Comparison of ENCODE assay signal across 11 mouse cellular contexts in genomic region chr9:83664951-83665350, GRCm38 (mm10).
DNase-seq lines count a peak whose midpoint lies in the region; ATAC-seq and TF ChIP-seq lines count a peak whose summit lies in the region.
"Had no signal": no experiment of that assay in that cellular context is flagged by ENCODE, and none has a peak within 500 bp of the region (broad histone marks: within the 10 kb centered on the region; RNA-seq: fewer than 3 reads in every experiment).

No protein-coding gene starts in this region.

- H3K4me2 ChIP-seq in embryonic facial prominence, embryonic 15.5 days (replicated peaks): peak overlapping the region; percentile 58
- peak overlapping the region; percentile 62 for H3K4me2 ChIP-seq in hindbrain, embryonic 16.5 days (ENCODE audit: low read length)
- H3K4me2 ChIP-seq in midbrain, postnatal 0 days (ENCODE audit: low read depth, low read length, poor library complexity, severe bottlenecking): peak overlapping the region; percentile 59

- H3K36me3 ChIP-seq in embryonic facial prominence, embryonic 15.5 days: no peaks in the 10 kb centered on the region
- no peaks in the 10 kb centered on the region for H3K36me3 ChIP-seq in hindbrain, embryonic 16.5 days (ENCODE audit: control insufficient read depth, insufficient read depth, low read length)
- H3K36me3 ChIP-seq in midbrain, postnatal 0 days (ENCODE audit: insufficient read depth, low read length): no peaks in the 10 kb centered on the region
- H3K36me3 ChIP-seq: G1E had no signal

- peaks cover 6% of the 10 kb centered on the region; the same call in 1 of the 2 replicates for H3K4me1 ChIP-seq in embryonic facial prominence, embryonic 15.5 days
- H3K4me1 ChIP-seq in hindbrain, embryonic 16.5 days (ENCODE audit: control insufficient read depth, insufficient read depth, low read depth, low read length): no peaks in the 10 kb centered on the region; the same call in 1 of the 2 replicates
- peaks cover 8% of the 10 kb centered on the region; the same call in 1 of the 2 replicates for H3K4me1 ChIP-seq in midbrain, postnatal 0 days (ENCODE audit: insufficient read depth, low read length)
- H3K4me1 ChIP-seq: megakaryocyte, embryonic 14.5 days had no signal

- H3K9me3 ChIP-seq in embryonic facial prominence, embryonic 15.5 days (replicated peaks): no peaks in the 10 kb centered on the region
- H3K9me3 ChIP-seq in hindbrain, embryonic 16.5 days (ENCODE audit: control insufficient read depth, low read length): no peaks in the 10 kb centered on the region
- H3K9me3 ChIP-seq in midbrain, postnatal 0 days (ENCODE audit: low read length): no peaks in the 10 kb centered on the region
- H3K9me3 ChIP-seq: G1E had no signal

- DNase-seq in layer of hippocampus, adult 2 months (ENCODE audit: low spot score in 2 of 2): no peak
- DNase-seq in layer of hippocampus, adult 9-11 months: no peak
- DNase-seq in midbrain, postnatal 0 days (ENCODE audit: low spot score): peak; percentile 11
- no peak for DNase-seq in adrenal gland, adult 8-10 months
- DNase-seq in urinary bladder, postnatal 4 days (ENCODE audit: low spot score in 2 of 2): no peak
- no peak for DNase-seq in kidney, adult 8-10 months
- DNase-seq: kidney, postnatal 25 days had no signal

- no peak for ATAC-seq in embryonic facial prominence, embryonic 15.5 days (ENCODE audit: insufficient number of reproducible peaks, low FRiP score, low TSS enrichment, low read depth)
- peak; percentile 31; the same call in 1 of the 2 replicates for ATAC-seq in hindbrain, embryonic 16.5 days
- peak; percentile 62 for ATAC-seq in midbrain, postnatal 0 days (ENCODE audit: low FRiP score)

- whole genome bisulfite sequencing in embryonic facial prominence, embryonic 15.5 days: 21% methylated on average over 8 of the region's 8 CpGs
- 40% methylated on average over 8 of the region's 8 CpGs for WGBS in hindbrain, embryonic 16.5 days
- WGBS in midbrain, postnatal 0 days: 9% methylated on average over 8 of the region's 8 CpGs

- peak overlapping the region; percentile 40; the same call in 1 of the 2 replicates for H3K4me3 ChIP-seq in layer of hippocampus, adult 2 months
- H3K4me3 ChIP-seq in embryonic facial prominence, embryonic 15.5 days (replicated peaks): peak overlapping the region; percentile 40
- H3K4me3 ChIP-seq in hindbrain, embryonic 16.5 days (ENCODE audit: low read length): peak overlapping the region; percentile 37
- peak overlapping the region; percentile 37 for H3K4me3 ChIP-seq in midbrain, postnatal 0 days (ENCODE audit: low read depth, low read length)

- peak overlapping the region; percentile 59; the same call in 1 of the 2 replicates for H3K27ac ChIP-seq in layer of hippocampus, adult 2 months
- H3K27ac ChIP-seq in embryonic facial prominence, embryonic 15.5 days (replicated peaks): no peak overlapping the region
- H3K27ac ChIP-seq in hindbrain, embryonic 16.5 days (ENCODE audit: low read depth, low read length): peak overlapping the region; percentile 81
- peak overlapping the region; percentile 81 for H3K27ac ChIP-seq in midbrain, postnatal 0 days (ENCODE audit: low read depth, low read length)

- H3K9ac ChIP-seq in embryonic facial prominence, embryonic 15.5 days: no peak overlapping the region
- H3K9ac ChIP-seq in hindbrain, embryonic 16.5 days (ENCODE audit: low read depth, low read length): peak overlapping the region; percentile 57; the same call in 1 of the 2 replicates
- H3K9ac ChIP-seq in midbrain, postnatal 0 days (replicated peaks; ENCODE audit: low read length, poor library complexity, severe bottlenecking): peak overlapping the region; percentile 66

- no peak for TF ChIP-seq CTCF in layer of hippocampus, adult 2 months (conservative IDR thresholded peaks at IDR 0.05)
- no peak for TF ChIP-seq CTCF in midbrain, postnatal 0 days (IDR thresholded peaks at IDR 0.05)

- no peaks in the 10 kb centered on the region for H3K27me3 ChIP-seq in embryonic facial prominence, embryonic 15.5 days
- H3K27me3 ChIP-seq in hindbrain, embryonic 16.5 days (replicated peaks; ENCODE audit: control insufficient read depth, insufficient read depth, low read length): no peaks in the 10 kb centered on the region
- H3K27me3 ChIP-seq in midbrain, postnatal 0 days (ENCODE audit: insufficient read depth, low read length): no peaks in the 10 kb centered on the region
- H3K27me3 ChIP-seq: megakaryocyte, embryonic 14.5 days had no signal
